Mouse (Mus musculus) urinary bladder, postnatal 10 days (tissue): ENCODE results near the gene Pln.

Experiments
- DNase-seq: peaks from one replicate; pipeline ENCODE4 v3.0.0; 2022; ENCODE audit warnings: low spot score

Pln gene

DNA sequence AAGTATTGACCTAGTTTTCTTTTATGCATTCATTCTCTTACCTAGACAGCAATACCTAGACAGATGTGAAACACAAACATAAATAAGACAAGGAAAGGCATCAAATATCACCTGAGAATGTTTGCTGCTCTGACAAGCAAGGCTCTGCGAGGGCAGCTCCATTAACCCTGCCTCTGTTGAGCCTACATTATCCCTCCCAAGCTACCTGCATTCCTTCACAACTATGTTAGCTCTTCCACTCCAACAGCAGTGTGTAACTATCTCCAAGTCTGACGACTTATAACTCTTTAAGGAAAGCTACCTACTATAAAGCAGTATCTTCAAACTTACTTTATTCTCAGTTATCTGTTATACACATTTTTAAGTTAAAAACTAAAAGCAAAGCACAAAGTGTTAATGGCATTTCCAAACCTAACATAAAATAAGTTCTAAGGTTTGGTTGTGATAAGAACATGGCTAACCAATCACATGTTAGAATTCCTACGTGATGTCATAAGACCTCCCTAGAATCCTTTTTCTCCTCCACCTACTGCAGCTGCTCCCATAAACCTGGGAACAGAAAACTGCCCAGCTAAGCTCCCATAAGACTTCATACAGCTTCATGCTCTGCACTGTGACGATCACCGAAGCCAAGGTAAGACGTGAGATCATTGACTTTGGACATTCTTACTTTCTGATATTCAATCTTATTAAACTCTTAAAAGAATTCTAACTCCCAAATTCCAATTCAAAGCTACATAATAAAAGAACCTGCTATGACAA is at the start of gene Pln:
Gene Pln (plus strand): TSS at position 506 of the 762 bp plus-strand sequence.
- DNase-seq = no peak

DNA sequence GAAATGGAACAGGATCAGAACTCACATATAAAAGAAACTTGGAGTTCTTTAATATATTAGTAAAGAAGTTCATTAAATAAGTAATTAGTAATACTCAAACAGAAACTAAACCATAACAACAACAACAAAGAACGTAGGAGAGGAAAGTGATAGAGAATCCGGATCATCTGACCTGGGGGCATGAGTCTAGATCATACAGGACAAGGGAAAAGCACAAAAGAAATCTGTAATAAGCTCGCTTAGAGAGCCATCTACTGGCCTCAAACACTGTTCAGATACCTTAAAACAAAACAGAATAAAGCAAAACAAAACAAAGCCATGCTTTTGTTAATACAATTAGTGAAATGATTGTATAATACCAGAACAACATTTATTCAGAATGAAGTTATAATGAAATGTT is 31.6 kb upstream of the Pln start:
- no peak for DNase-seq

DNA sequence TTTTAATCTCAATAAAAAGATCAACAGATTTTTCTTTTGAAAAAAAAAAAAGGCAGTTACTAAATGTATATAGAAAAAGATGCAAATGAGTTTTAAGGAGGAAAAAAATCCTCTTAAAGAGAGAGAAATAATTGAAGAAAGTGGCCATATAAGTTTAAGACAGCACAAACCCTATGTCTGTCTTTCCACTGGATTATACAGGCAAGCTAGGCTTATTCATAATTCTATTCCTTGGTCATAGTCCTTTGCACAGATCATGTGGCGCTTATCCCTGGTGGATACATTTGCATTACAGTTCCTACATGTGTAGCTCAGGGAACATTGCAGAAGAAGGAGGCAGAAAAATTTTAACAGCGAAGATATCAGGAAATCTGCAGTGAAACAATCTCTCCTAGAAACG is 30.8 kb upstream of the Pln start:
- DNase-seq = no peak

DNA sequence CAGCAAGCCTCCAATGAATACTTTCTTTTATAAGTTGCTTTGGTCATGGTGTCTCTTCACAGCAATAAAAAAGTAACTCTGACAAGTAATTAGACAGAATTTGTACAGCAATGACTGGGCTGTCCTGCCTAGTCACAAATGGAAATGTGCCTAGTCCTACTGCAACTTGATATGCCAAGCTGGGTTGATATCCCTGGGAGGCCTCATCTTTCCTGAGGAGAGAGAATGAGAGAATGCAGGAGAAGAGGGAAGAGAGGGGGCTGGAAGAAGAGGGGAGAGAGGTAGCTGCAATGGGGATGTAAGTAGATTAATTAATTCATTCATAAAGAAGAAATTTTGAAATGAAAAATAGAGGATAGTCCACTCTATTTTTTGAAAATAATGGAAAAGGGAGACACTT is 14.1 kb upstream of the Pln start:
- no peak for DNase-seq

DNA sequence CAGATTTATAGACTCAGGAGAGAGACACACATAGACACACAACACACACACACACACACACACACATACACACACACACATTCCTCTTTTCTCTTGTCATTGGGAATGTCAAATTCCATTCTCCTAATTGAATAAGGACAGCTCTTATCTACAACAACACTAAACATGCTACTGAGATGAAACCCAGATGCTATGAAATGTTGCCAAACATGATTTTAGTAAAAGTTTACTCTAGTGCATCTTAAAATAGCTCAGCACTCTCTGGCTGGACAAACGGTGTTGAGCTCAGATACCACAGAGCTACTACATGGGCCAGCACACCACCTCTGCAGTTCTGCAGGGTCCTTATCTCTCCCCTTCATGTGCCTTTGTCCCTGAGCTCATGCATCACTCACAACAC is 12.8 kb upstream of the Pln start:
- DNase-seq = no peak

DNA sequence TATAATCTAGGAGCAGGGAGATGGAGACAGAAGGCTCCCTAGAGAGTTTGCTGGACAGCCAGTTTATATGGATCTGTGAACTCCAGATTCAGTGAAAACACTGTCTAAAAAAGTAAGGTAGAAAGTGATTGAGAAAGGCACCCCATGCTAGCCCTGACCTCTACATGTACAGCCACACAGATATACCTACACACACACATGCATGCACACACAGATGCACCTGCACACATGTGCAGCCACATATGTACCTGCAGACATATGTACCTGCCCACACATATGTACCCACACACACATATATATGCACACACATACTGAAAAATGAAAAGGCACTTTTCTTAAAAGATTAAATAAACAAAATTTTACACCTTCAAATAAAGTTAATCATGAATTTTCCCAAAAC is 11.1 kb upstream of the Pln start:
- no peak for DNase-seq

DNA sequence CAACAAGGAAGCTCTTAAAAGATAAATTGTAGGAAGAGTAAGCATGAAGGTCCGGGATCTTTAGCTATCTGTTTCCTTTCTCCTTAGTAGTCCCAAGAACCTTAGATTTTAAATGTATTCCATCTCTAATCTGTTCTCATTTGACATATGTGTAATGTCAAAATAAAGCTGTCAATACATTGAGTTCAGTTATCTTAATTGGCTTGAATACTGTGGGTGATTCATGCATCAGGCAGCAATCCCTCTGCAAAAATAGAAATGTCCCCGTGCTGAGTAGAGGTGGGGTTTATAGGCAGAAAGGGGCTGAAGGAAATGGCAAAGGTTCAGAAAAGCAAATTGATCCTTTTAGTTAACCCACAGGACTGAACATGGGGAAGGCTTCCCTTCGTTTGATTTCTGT is 8.2 kb upstream of the Pln start:
- DNase-seq = no peak

DNA sequence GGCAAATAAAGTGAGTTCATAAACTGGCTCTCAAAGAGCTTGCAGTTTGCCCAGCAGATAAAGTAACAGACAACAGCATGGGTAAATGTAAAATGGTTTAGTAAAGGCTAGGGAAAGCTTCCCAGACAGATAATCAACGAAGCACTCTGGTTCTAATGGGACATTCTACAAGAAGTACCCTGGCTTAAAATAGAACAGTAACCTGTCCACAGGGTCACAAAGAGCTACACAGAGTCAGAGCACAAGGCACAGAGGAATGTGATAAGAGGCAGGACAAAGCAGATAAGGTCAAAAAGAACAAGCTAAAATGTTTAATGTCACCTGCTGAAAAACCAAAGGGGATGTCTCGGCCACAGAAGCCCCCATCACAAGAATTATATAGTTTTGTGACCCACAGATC is 4.7 kb upstream of the Pln start:
- DNase-seq = no peak

DNA sequence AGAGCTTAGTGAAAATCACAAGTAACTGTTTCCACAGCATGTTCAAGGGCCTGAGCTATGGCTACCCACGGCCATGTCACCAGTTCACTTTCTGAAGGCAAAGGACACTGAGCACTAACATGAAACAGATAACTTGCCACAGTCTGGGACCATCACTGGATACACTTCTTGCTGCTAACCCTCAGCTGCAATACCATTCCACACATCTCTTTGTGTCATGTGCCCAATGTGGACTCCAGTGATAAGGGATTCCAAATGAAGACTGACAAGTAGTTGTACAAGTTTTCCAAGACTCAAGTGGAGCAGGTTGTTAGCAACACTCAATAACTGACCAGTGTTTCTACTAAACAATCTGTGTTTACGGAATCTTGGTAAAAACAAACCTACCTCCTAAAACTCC is 2.2 kb upstream of the Pln start:
- no peak for DNase-seq

DNA sequence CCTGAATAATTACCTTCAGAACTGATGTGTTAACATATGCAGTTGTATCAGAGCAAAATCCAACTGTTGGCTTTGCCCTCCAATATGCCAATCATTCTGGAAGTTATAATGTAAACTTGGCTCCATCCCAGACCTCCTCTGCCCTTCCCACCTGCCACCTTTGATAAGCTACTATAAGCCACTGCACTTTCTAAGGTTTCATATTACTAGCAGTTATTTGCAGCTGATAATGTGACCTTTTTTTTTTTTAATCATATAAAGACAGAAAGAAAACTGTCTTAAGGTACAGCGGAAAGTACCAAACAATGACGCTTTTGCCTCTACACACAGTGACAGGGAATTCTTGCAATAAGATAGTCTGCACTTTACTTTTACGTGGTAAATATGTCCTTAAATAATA is 1.5 kb upstream of the Pln start:
- no peak for DNase-seq

DNA sequence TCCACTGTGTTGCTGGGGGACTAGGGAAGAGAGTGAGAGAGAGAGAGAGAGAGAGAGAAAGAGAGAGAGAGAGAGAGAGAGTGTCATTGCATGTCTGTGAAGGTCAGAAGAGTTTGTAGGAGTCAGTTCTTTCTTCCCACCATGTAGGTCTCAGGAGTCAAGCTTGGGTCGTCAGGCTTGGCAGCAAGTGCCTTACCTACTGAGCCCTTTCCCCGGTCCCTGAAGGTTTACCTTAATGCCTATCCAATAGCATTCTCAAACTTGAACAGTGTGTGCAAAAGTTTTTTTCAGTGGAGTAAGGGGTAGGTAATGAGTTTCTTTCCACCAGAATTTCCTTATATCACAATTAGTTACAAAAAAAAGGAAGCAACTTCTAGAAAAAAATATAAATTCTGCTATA is 1.6 kb downstream of the Pln start:
- DNase-seq = no peak

DNA sequence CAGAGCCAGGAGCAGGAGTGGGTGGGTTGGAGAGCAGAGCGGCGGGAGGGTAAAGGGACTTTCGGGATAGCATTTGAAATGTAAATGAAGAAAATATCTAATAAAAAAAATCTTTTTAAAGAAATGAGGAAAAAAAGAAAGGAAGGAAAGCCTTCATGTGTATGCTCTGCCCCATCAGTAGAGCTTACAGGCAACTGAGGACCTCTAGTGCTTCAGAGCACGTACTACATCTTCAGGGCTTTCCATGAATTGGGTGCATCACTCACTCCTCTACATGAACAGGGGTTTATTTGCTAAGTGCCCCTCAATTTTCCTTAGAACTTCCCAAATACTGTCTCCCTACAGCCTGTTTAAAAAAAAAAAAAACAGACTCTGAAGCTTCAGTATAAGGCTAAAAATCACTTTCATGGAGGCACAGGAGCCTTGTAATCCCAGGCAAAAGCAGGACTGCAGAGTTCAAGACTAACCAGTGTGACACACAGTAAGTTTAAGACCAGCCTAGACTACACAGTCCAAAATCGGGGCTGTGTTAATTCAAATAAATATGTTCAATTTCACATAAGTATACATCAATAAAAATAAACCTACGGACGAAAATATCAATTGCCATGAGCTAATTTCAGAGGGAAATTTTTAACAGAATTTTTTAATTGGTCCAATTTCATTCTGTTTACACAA is 4.0 kb downstream of the Pln start:
- DNase-seq = no peak

DNA sequence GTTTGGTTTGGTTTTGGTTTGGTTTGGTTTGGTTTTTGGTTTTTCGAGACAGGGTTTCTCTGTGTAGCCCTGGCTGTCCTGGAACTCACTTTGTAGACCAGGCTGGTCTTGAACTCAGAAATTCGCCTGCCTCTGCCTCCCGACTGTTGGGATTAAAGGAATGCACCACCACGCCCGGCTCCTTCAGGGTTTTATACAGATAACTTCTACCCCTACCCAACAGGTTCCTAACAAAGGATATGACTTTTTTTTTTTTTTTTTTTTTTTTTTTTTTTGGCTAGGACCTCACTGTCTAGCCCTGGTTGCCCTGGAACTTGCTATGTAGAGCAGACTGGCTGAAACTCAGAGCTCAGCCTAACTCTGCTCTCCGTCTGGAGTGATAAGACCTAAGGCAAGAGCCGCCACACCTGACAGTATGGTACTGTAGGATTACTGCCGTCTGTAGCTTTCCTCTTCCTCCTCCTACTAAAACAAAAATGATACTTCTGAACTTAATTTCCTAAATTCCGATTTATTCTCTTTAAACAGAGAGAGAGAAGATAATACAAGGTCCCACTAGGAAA is 4.8 kb downstream of the Pln start:
- no peak for DNase-seq

DNA sequence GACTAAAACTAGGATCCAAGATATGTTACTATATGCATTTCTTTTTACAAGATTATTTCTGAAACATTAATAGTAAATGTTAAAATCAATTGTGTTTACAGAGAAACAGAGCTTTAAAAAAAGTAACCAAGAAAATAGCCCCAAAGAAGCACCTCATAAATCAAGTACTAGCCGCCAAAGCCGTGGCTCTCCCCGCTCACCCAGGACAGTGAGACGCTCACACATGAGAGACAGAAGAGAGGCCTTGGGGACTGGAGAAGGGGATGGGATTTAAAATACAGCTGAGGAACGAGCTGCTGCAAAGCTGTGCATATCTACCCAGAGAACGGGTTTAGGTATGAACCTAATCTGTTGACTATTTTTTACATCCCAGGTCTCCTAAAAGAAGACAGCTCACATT is 5.9 kb downstream of the Pln start:
- DNase-seq = no peak

DNA sequence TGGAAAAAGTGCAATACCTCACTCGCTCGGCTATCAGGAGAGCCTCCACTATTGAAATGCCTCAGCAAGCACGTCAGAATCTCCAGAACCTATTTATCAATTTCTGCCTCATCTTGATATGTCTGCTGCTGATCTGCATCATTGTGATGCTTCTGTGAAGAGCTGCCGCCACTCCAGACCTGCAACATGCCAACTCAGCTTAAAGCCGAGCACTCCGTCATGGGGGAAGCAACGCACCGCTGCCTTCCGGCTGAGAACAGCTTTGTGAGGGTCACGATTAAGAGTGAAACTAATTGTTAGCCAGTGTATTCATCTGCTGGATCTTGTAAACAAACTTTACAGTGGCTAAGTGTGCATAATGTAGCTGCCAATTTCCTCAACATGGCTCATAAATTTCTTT is 6.4 kb downstream of the Pln start:
- no peak for DNase-seq

DNA sequence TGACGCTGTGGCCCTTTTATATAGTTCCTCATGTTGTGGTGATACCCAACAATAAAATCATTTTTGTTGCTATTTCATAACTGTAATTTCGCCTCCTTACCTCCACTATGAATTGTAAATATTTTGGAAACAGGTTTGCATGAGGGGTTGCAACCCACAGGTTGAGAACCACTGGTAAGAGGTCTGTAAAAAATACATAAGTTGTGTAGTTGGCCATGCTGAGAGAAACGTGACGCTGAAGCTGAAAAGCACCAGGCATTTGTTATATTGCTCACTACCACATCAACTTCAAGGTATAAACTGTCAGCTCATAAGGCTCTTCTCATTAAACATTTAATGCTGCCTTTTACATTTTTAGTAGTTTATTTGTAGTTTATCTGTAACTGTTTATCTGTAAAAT is 8.0 kb downstream of the Pln start:
- no peak for DNase-seq

DNA sequence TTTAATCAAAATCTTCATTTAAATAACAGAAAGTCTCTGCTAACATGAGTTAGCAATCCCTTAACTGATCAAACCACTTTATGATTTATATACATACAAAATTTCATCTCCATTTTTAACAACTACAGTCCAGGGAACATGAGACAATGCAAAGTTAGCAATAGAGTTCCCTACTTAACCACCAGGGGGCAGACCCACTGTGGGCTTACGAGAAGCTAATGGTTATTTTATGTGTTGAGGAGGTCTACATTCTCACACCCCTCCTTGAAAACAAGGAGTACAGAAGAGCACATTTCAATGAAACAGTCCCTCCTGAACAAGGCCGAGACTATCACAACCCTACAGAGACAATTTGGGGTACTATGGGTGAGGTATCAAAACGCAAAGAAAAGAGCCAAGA is 9.0 kb downstream of the Pln start:
- no peak for DNase-seq

DNA sequence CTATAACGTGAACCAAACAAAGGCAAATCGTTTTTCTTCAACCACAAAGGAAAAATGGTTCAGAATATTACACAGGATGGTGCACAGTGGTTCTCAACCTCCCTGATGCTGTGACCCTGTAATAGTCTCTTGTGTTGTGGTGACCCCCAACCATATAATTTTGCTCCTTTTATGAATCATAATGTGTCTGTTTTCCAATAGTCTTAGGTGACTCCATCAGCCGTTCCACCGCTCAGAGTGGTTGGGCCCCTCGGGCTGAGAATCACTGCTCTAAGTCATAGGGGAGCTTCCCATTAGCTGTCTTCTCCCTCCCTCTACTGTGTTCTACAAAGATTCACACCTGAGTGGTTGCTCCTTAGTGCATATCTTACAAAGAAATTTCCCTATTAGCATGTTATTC is 9.4 kb downstream of the Pln start:
- DNase-seq = no peak

DNA sequence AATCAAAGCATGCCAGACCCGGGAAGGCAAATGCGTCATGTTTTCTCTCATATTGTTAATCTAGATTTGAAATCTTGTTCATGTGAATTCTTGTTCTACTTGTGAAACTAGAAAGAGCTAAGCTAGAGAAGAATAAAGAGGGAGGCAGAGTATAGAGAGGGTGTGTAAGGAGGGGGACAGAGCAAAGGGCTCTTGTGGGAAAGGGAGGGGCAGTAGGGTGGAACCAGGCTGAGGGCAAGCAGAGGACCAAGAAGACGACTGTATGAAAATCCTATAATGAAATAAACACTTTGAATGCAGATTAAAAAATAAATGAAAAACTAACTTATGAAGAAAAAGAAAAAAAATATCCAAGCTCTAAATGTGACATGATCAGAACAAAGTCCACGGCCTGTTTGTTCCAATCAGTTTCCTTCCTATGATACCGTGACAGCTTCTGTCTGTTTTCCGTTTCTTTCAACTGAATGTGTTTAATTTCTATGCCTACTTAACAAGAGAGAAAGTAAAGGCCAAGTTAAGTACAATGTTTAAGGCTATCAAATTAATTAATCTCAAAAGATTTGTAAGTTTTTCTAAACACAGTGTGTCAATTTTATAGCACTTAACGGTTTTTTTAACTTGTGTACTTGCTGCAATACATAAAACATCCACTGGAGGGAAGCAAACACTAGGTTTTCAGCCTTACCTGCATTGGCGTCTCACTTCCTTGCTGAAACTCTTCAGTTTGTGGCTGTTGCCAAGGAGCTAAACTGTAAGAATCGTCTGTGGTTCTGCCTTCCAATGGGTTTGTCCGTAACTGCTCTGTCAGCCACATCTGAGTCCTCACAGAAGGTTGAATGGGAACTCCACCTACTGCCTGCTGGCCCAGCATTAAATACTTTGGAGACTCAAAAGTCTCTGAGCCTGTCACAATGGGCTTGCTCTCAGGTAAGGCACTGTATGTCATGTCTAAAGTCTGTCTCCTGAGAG is 10.6 kb downstream of the Pln start:
- no peak for DNase-seq

DNA sequence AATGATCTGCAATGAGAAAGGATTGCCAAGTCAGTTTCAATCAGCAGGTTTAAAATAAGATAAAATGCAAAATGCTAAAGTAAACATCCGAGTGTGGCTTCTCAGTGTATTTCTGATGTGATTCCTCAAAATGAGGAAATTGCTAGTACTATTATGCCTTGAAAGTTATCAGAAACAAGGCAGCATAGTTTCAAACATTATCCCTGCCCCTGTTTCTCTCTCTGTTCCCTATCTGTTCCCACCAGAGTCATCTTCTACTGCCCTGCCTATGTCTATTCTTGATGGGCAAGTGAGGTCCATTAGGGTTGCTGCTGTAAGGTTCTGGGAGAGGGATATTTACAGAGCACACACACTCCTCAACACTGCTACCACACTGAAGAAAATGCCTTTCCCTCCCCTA is 11.8 kb downstream of the Pln start:
- DNase-seq = no peak

DNA sequence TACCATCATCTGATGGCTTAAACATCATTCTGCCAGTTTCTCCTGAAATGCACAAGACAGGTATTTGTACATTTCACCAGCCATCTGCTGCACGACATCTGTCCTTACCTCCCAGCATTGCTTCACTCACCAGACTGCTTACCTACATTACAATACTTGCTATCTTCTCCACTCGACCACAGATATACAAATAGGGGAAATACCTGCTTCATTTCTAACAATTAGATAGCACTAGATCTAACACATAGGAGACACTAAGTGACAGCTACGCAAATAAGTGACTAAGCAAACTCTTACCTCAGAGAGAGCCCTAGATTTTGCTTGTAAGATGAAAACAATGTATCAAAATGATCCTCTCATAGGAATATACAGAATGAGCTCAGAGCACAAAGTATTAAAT is 16.2 kb downstream of the Pln start:
- no peak for DNase-seq

DNA sequence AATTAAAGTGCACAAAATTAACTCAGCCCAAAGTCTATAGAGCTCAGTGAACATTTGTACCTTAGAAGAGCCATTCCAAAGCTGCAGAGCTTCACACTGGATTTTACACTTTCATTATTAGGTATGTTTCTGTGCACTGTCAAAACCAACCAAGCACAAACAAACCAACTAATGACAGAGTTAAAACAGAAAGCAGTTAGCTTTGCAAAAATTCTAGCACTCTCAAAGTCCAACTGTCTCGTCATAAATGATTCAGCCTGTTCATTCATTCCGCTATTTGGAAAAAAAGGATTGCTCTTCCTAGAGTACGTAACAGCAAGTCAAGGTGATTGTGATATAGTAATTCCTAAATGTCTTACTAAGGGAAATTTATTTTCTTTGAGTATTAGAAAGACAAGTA is 21.5 kb downstream of the Pln start:
- no peak for DNase-seq

DNA sequence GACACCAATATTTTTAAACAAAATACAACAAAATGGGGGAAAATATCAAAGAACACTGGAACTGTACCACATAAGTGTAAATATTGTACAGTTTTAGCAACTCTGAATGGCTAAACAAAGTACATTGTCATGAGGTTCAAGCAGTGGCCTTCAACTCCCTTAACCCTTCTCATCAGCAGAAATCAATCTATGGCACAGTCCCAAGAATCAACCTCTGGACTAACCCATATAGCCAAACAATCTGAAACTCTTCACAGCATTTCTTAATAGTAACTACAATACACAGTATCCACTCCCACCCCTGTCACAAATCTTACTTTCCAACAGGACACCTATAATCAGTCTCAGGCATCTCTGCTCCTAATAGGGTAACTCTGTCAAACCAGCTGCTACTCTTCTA is 26.8 kb downstream of the Pln start:
- DNase-seq = no peak
